Mouse (Mus musculus) retina, embryonic 14.5 days (tissue): ENCODE measurements at regions not wholly inside any gene's neighbourhood (a gene's known extent, or its start where the extent isn't known, plus 50 kb on each side); places are given as distances from the start of the nearest gene placed in this dataset.

Experiments used
- DNase-seq: peaks from one replicate; pipeline ENCODE4 v3.0.0-alpha.2; 2015; ENCODE audit warnings: low spot score

DNA sequence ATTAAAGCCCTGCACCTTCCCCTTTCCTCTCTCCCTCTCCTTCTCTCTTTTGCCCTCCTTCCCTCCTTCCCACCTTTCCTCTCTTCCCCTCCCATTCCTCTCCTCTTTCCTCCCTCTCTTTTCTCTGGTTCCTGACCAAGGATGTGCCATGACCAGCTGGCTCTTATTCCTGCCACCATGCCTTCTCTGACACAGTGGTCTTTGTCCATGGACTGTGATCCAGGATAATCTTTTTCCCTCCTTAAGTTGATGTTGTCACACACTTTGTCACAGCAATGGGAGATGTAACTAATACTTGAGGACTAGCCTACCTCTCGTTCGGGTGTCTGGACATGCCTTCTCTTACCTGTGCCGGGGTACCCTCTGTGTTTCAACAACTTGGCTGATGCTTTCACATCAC is 86.4 kb downstream of the Anapc4 start:
- no peak for DNase-seq

DNA sequence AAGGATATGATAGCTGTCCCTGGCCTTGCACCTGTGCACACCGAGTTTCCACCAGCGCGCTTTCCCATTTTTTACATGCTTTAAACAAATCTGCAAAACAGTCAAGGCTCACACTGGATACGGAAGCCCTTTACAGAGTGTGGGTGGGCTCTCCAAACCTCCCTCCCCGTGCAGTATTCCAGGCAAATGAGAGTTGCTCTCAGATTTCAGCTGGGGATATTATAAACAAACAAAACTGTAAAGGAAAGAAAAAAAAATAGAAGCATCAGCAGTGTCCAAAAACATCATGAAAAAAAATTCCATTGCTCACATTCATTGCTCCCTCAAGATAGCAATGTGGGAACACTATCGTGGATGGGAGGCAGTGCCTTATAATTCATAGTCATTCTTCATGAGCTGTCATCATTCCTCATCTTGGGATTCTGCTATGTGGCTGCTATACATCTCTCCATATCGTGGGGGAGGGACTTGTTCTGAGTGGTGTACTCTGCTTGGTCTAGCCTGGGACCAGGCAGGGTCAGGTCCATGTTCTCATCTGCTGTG is 87.0 kb downstream of the Anapc4 start:
- DNase-seq, result no peak

DNA sequence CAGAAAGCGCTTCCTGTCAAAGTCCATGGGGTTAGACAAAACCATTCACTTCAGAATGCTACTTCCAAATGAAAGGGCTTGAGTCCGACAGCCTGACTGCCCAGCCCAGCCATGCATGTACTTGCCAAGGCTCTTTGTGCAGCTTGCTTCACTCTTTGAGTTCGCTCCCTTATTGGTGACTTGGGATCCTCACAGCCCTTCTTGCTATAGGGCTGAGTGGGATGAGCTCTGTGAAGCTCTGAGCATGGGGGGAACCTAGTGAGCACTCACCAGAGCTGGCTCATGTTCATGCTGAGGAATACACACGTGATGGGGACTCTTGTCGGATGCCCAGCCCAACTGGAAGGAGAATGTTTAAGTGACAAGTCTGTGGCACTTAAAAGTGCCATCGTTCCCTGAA is 91.2 kb downstream of the Anapc4 start:
- DNase-seq, result peak; percentile 49

DNA sequence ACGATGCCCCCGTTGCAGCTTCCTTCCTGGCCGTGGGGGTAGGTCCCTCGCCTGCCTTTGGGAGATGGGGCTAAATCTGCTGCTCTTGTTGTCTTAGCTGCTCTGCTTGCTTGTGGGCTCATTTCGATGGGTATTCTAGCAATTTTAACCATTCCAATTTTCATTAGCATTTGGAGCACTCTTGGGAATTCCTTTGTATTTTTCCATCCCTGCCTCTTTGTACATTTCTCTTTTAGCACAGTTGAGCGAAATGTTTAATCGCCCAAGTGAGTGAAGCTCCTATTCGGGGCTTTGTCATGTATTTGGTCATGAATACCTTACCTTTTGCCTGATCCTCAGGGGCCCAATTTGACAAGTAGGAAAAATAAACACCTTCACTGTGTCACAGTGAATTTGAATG is 95.9 kb downstream of the Anapc4 start:
- no peak for DNase-seq

DNA sequence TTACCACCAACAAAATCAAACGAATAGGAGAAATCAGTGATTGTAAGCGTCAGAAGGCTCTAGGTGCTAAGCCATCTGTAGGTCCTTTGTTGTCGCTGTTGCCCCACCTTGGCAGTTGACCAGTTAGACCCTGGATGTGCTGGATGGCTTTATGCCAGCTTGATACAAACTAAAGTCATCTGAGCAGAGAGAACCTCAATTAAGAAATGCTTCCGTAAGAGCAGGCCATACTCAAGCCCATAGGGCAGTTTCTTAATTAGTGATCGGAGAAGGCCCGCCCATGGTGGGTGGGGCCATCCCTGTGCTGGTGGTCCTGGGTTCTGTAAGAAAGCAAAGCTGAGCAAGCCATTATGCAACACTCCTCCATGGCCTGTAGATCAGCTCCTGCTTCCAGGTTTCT is 99.5 kb downstream of the Anapc4 start:
- DNase-seq, result no peak

DNA sequence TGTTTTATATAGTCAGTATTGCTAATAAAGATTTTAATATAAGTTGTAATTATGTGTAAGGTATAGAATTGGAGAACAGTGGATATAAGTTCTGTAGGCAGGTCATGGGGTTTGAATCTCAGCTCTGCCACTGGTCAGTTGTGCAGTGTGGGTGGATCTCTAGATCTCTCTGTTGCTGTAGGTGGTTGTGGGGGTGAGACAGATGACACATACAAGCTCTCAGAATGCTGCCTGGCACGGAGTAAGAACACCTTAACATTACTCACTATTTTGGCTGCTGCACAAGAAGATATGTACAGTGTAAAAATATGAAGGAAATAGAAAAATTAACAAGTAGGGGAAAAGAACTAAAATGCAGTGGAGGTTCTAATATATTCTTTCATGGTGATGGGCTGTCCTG is 100.3 kb upstream of the Slc34a2 start:
- no peak for DNase-seq

DNA sequence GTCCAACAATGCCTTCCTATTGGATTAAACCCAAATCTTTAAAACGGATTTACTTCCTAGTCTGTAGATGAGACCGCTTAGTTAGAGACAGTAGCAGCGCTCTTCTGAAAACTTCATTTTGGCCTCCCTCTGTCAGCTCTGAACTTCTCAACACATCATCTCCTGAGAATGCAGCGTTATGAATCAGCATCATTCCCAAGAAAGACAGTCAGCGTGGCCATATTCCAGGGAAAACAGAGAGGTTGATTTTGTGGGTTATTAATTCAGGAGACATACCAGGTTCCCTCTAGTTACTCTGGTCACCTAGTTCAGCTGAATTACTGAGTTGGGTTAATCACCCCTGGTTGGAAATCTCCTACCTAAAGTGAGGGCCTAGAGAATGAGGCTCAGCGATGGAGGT is 97.9 kb upstream of the Slc34a2 start:
- no peak for DNase-seq

DNA sequence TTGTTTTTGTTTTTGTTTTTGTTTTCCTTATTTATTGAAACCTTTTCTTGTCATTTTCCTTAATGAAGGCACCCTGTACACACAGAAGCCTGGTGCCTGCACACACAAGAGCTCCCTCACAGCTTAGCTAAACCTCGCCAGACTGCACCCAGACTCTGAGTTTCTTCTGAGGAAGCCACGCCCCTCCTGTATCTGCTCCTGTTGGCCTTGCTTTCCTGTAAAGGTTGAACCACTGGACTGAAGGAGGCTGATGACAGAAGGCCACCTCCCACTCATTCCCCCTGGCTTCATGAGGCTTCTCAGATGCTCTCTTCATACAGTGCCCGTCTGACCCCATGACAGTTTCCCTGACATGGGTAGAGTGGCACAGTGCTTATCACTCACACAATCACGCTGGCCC is 97.2 kb upstream of the Slc34a2 start:
- DNase-seq, result no peak

DNA sequence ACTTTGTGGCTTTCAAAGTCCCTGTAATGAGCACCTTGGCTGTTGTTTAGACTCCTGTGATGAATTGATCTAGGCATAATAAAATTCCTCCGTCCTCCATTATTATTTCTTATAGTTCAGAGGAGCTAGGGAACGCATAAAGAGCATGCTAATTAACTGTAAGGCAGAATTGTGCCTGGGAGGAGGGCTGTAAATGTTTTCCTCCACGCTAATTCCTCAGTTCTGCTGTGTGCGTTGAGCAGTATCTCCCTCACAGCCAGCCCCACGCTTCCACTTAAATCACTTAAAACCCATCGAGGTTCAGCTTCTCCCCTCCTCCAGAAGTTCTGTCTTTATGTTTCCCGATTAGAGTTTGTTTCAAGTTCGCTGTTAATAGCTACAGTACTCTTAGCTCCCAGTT is 84.0 kb upstream of the Slc34a2 start:
- DNase-seq, result no peak

DNA sequence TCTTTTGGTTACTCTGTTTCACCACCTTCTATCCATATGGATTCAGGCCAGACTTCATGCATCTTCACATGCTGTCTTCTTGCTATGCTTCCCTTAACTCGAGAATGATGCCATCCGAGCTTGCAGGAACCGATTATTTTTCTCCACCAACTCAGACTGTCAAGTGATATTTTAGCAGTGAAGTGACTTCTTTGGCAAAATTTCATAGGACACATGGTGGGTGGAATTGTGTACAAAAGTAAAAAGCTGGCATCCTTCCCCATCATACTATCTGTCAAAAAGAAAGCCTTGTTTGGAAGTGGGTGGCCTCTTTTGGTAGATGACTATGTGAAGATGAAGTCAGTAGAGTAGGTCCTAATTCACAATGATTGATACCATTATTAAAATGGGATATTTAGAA is 83.2 kb upstream of the Slc34a2 start:
- no peak for DNase-seq

DNA sequence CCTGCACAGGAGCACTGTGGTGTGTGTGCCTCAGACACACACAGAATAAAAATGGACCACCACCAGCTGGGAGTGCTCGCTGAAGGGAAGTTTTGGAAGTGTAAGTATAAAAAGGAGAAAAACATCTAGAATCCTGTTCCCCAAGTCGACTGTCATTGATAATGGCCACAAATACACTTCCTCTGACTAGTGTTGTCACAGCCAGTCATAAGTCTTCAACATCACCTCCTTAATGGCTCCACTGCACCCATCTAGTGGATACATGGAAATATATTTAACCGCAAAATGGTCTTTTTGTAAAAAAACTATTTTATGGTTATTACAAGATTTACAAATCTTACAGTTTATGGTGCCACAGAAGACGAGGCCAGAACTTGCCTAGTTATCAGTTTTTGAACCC is 73.7 kb upstream of the Slc34a2 start:
- no peak for DNase-seq

DNA sequence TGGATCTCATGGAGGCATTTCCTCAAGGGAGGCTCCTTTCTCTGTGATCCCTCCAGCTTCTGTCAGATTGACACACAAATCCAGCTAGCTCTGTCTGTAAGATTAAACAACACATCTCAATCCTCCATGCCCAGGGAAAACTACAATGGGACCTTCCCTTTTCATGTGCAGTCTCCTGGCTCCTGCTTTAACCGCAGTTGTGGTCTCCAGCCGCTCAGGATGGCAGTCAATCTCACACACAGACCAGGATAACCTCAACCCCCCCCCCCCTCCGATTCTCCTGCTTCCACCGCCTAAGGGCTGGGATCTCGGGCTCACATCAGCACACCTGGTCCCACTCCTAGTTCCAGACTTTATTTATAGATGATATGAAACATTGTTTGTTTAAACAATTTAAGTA is 66.1 kb upstream of the Slc34a2 start:
- DNase-seq, result no peak

DNA sequence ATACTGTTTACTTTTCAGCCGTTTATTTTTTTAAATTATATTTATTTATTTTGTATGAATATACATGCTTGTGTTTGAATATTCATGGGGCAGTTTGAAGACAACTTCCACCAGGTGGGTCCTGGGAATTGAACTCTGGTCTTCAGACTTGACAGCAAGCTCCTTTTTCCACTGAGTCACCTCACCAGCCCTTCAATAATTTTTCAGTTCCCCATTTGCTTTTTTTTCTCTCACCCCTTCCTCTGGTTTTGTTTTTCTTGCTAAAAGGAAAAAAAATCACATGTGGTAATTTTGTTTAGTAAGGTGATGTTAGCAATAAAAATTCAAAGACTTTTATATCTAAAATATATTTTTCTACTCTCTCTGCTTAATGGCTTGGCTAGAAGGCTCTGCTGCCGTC is 64.9 kb upstream of the Slc34a2 start:
- no peak for DNase-seq

DNA sequence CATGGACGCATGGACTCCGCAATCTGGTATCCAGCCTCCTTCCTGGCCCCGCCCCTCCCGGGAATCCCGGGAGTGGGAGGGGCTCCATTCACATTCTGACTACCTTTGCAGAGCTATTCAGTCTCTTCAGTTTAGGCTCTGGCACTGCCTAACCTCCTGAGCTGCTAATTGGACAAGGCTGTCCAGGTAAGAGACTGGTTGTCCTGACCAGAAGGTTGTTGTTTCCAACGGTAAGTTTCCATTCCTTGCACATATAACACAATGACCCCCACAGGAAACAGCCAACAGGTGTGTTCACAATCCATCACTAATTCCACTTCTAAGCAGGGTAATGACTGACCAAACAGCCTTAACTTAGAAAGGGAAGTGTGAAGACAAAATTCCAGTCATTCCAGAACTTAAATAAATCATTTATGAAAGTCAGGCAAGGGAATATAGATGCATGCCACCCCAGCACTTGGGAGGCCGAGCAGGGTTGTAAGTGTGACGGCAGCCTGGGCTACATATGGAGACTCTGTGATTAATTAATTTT is 62.3 kb upstream of the Slc34a2 start:
- DNase-seq, result no peak

DNA sequence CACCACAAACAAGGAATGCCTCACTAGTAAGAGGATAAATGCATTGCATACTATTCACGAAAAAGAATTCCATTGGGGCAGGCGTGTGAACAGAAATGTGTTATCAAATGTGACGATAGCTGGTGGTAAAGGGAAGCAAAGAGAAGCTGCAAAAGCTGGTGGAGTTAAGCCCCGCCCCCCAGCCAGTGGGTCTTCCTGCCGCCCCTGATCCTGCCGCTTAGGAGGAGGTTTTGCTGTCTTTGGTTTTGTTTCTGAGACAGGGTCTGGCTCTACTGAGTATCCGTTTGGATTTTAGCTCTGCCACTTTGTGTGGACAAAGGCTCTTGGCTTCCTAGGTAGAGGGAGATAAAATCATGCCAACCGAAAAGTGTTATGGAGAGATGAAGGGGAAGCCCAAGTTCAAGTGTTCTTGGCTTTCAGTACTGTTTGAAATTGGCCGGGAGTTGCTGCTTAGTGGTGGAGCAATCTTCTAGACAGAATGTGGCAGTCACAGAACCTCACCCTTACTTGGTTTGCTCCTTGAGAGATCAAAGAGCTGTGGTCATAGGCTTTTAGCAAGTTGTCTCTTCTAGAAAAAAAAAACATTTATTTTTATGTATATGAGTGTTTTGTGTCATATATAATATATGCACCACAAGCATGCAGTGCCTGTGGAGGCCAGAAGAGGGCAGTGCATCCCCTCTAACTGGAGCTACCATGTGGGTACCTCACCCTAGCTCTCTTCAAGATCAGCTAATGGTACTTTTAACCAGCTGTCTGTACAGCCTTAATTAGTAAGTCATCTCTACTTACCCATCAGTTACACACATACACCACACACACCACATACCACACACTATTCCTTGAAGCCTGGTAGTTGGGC is 59.8 kb upstream of the Slc34a2 start:
- no peak for DNase-seq

DNA sequence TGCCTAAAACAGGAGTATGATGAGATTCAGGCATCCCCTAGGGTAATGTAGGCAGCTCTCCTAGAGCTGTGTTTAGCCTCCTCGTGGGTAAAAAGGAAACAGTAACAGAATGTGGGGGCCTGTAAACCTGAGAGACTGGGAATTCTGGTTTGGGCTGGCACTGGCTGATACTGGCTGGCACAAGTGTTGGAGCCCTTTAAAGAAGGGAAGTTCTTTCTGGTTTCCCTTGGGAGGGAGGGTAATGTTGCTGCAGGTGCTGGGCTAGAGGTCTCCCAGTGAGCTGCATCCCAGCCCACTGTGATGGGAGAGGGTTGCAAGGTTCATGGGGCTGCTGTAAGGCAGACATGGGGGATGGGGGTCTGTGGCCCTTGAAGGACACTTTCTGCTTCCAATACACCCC is 58.4 kb upstream of the Slc34a2 start:
- DNase-seq, result no peak

DNA sequence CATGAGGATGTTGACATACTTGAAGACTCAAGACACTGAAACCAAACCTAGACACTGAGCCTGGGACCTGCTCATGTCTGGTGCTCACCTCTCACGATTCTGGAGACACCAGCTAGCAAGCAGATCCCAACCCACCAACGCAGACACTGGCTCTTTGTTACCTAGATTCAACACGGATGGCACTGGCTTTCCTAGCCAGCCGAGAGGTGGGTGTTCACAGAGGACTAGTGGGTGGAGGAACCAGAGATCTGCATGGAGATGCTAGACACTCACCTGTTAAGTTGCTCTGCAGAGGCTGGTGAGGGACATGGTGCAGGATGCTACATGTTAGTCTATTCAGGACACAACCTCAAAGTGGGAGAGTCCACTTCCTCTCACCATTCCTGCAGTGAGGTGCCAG is 55.8 kb upstream of the Slc34a2 start:
- DNase-seq, result no peak

DNA sequence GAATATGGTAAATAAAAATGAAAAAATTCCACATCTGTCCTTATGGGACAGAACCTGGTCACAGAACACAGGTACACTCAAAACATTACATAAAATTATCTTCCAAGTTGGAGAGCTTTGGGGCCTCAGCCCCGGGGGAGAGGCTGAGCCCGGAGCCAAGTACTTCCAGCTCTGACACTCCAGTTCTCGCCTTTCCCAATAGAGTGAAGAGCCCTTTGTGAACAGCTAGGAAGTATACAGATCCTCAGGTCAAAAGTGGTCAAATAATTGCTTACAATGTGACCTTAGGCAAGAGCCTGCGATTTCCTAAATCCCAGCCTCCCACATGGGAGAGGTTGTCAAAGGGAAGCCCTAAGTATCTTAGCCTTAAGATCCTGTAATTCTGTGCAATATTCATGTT is 55.1 kb upstream of the Slc34a2 start:
- no peak for DNase-seq
